ENCODE assay signal across 9 mouse cellular contexts in genomic region chr3:90389511-90390490, GRCm38 (mm10). TPM values are rescaled to one million over a fixed set of nuclear protein-coding genes. Genes with fewer than 3 reads are reported as not detected.
A peak's percentile ranks its signal among the peaks of the same experiment; 100 is the strongest.
DNase-seq lines count a peak whose midpoint lies in the region; ATAC-seq and TF ChIP-seq lines count a peak whose summit lies in the region.
"Had no signal": no experiment of that assay in that cellular context is flagged by ENCODE, and none has a peak within 500 bp of the region (broad histone marks: within the 10 kb centered on the region; RNA-seq: fewer than 3 reads in every experiment).

Gene Slc27a3 (minus strand): TSS chr3:90389938.

- H3K4me2 ChIP-seq in intestine, embryonic 14.5 days (ENCODE audit: low read length) = peak within 1 kb of the TSS; percentile 98
- H3K4me2 ChIP-seq in myocyte (ENCODE audit: low read depth) = peak within 1 kb of the TSS; percentile 66

- intact Hi-C loops in gastrocnemius, postnatal 14 days (cut with DNase I; ENCODE audit: low total_unique reads) = no loop called here

- peak within 1 kb of the TSS; percentile 69 for H3K4me3 ChIP-seq in layer of hippocampus, adult 2 months
- H3K4me3 ChIP-seq in intestine, embryonic 14.5 days (ENCODE audit: low read depth, low read length) = peak within 1 kb of the TSS; percentile 65
- H3K4me3 ChIP-seq in myocyte = peak within 1 kb of the TSS; percentile 16

- TF ChIP-seq CTCF in layer of hippocampus, adult 2 months (conservative IDR thresholded peaks at IDR 0.05) = no peak

- no peaks in the 10 kb centered on the region for H3K27me3 ChIP-seq in intestine, embryonic 14.5 days (replicated peaks; ENCODE audit: control insufficient read depth, insufficient read depth, low read length)
- no peaks in the 10 kb centered on the region for H3K27me3 ChIP-seq in myocyte (ENCODE audit: control insufficient read depth, insufficient read depth, insufficient read length)
- H3K27me3 ChIP-seq: CH12.LX had no signal

- peak; percentile 59 for ATAC-seq in intestine, embryonic 14.5 days (replicated peaks; ENCODE audit: low FRiP score, low TSS enrichment, low read depth)
- ATAC-seq in activated CD4-positive, CD25-positive, alpha-beta regulatory T cell, adult 4 months = no peak

- H3K27ac ChIP-seq in layer of hippocampus, adult 2 months = peak within 1 kb of the TSS; percentile 84
- H3K27ac ChIP-seq in intestine, embryonic 14.5 days (ENCODE audit: low read depth) = peak within 1 kb of the TSS; percentile 69

- TF ChIP-seq POLR2A in myocyte (IDR thresholded peaks at IDR 0.05; ENCODE audit: insufficient read length, low read depth) = no peak

- peaks cover 54% of the 10 kb centered on the region for H3K36me3 ChIP-seq in intestine, embryonic 14.5 days (ENCODE audit: control insufficient read depth, insufficient read depth, low read length)
- H3K36me3 ChIP-seq in myocyte (ENCODE audit: control insufficient read depth, insufficient read depth) = peaks cover 12% of the 10 kb centered on the region

- peak within 1 kb of the TSS; percentile 72 for H3K9ac ChIP-seq in intestine, embryonic 14.5 days (ENCODE audit: low read length)

- DNase-seq in layer of hippocampus, adult 2 months (ENCODE audit: low spot score in 2 of 2) = peak in 1 of 2 experiments; percentile 26
- no peak for DNase-seq in layer of hippocampus, adult 11-12 months (ENCODE audit: low spot score)
- peak; percentile 67 for DNase-seq in cerebellum, postnatal 14 days
- DNase-seq in gastrocnemius, postnatal 14 days = peak; percentile 60
- DNase-seq in intestine, embryonic 14.5 days (ENCODE audit: low spot score) = peak; percentile 81
- peak; percentile 42 for DNase-seq in liver

- no peaks in the 10 kb centered on the region for H3K79me2 ChIP-seq in myocyte (ENCODE audit: control insufficient read depth, insufficient read depth)

- WGBS in intestine, embryonic 14.5 days = 2% methylated on average over 54 of the region's 55 CpGs

- H3K9me3 ChIP-seq in intestine, embryonic 14.5 days (ENCODE audit: control insufficient read depth, low read length) = no peaks in the 10 kb centered on the region

- peaks cover 24% of the 10 kb centered on the region for H3K4me1 ChIP-seq in intestine, embryonic 14.5 days (replicated peaks; ENCODE audit: control insufficient read depth, insufficient read depth, low read length)

- H3ac ChIP-seq in myocyte (ENCODE audit: control insufficient read depth, insufficient read length) = peak within 1 kb of the TSS; percentile 11

TF ChIP-seq in myocyte, 11 proteins besides CTCF, POLR2A, EP300 and RAD21:
- no peak for TF ChIP-seq TCF3 (IDR thresholded peaks at IDR 0.05; ENCODE audit: insufficient read length, low read depth)
- TF ChIP-seq MYOD1 (IDR thresholded peaks at IDR 0.05; ENCODE audit: control insufficient read depth in 1 of 3, insufficient read length in 2 of 3, low read depth in 2 of 3) = peak in 1 of 3 experiments; percentile 41

RNA-seq across cellular contexts. Expression of gene Slc27a3, which starts in this region (rescaled TPM):
- total RNA-seq in layer of hippocampus, adult 2 months (2021) = 10 to 100 TPM; 15.0 to 17.2 TPM
- total RNA-seq in gastrocnemius, postnatal 14 days (2021) = 1 to 10 TPM; 1.9 to 2.3 TPM
- 10.2 and 11.0 TPM in 2 replicates for polyA plus RNA-seq in intestine, embryonic 14.5 days (2014; fragmentation: Nextera tagmentation; extraction: Ambion mirVana)
- 3.4 TPM for polyA plus RNA-seq in myocyte (2012; fragmentation: generic; extraction: Trizol)
- under 1 TPM in 1 of 2 experiments, not detected in 1; 0.21 TPM for polyA plus RNA-seq in activated CD4-positive, CD25-positive, alpha-beta regulatory T cell, adult 4 months (2017; shearing (Covaris generic))

Comparison
In these comparisons a context has a peak if more than half of its experiments do, and no peak if none do; other contexts are left out.
1. RNA of gene Slc27a3 (total RNA-seq): 15.0 to 17.2 TPM in layer of hippocampus, adult 2 months; 1.9 to 2.3 TPM in gastrocnemius, postnatal 14 days; every median in the first group is over 4 times any median in the second.
2. H3K4me3 ChIP-seq: peak in every context shown above with its lines; median percentile 69 in layer of hippocampus, adult 2 months; 65 in intestine, embryonic 14.5 days; 16 in myocyte.